Comparison of ENCODE assay signal across 8 mouse cellular contexts in the genomic region with DNA sequence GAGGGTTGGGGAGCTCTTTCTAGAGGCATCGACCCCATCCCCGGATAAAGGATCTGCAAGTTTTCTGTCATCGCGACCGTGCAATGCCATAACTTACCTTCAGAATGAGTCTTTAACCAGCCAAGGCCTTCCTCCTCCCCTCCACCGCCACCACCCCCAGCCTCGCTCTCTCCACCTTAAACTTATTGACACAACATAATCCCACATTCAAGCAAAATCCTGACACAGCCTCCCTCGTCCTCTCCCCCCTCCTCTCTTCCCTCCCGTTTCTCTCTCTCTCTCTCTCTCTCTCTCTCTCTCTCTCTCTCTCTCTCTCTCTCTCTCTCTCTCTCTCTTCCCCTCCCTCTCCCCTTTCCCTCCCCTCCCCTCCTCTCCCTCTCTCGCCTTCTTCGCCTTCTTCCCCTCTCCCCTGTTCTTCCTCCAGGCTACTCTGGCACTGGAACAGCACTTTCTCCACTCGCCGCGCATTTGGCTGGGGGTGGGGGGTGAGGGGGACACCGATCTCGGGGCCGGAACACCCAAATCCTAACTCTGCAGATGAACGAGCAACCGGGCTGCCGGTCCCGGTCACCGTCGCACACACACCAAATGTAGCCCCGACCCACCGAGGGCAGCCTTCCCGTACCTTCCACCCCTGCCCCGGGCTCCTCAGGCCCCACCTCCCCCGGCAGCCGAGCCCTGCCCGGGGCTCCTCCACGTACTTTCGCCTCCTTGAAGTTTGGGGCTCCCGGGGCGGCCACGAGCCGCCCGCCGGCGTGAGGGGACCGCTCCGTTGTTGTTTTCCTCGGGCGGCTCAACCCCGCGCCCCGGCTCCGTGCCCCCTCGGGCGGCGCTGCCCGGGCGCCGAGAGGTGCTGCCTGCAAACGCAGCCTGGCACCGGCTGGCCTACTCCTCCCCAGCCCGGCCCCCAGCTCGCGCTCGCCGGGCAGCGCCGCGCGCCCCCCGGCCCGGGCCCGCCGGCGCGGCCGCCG. TPM values are rescaled to one million over a fixed set of nuclear protein-coding genes. Genes with fewer than 3 reads are reported as not detected.
DNase-seq lines count a peak whose midpoint lies in the region; ATAC-seq and TF ChIP-seq lines count a peak whose summit lies in the region.

No protein-coding gene starts in this region.

- TF ChIP-seq RAD21 in CH12.LX (IDR thresholded peaks at IDR 0.05; ENCODE audit: low read depth, low read length): no peak

- peaks cover 24% of the 10 kb centered on the region for H3K79me2 ChIP-seq in CH12.LX (replicated peaks; ENCODE audit: control insufficient read depth, extremely low read depth, insufficient read depth, poor library complexity, severe bottlenecking)

- under 1% methylated on average over 71 of the region's 72 CpGs for WGBS in heart, embryonic 15.5 days
- WGBS in lung, adult 2 months: under 1% methylated on average over 69 of the region's 72 CpGs
- WGBS in neural tube, embryonic 14.5 days: under 1% methylated on average over 67 of the region's 72 CpGs

- no peaks in the 10 kb centered on the region for H3K27me3 ChIP-seq in CH12.LX (replicated peaks)
- no peaks in the 10 kb centered on the region for H3K27me3 ChIP-seq in heart, embryonic 15.5 days
- H3K27me3 ChIP-seq in neural tube, embryonic 14.5 days (ENCODE audit: control insufficient read depth, insufficient read depth, low read length): no peaks in the 10 kb centered on the region

- ATAC-seq in erythroid progenitor cell, adult 5-6 weeks (replicated peaks; ENCODE audit: low FRiP score, poor library complexity, severe bottlenecking): 0 out of 2 replicates have a peak, but pooled peaks have one; percentile 50
- ATAC-seq in heart, embryonic 15.5 days (replicated peaks; ENCODE audit: insufficient number of reproducible peaks, insufficient read depth, low FRiP score, low read depth): peak; percentile 75
- peak; percentile 62 for ATAC-seq in neural tube, embryonic 14.5 days (ENCODE audit: low read depth)

- no peaks in the 10 kb centered on the region for H3K9me3 ChIP-seq in CH12.LX (replicated peaks; ENCODE audit: low read length)
- H3K9me3 ChIP-seq in heart, embryonic 15.5 days (replicated peaks): no peaks in the 10 kb centered on the region
- H3K9me3 ChIP-seq in neural tube, embryonic 14.5 days (ENCODE audit: control insufficient read depth, low read length): no peaks in the 10 kb centered on the region

- TF ChIP-seq CTCF in CH12.LX (conservative IDR thresholded peaks at IDR 0.05 in 1 of 2, IDR thresholded peaks at IDR 0.05 in 1 of 2; ENCODE audit: low read depth in 2 of 2, low read length in 2 of 2): no peak
- TF ChIP-seq CTCF in bone marrow macrophage, adult 2 months (IDR thresholded peaks at IDR 0.05; ENCODE audit: low read depth, low read length): no peak
- TF ChIP-seq CTCF in lung, adult 2 months (IDR thresholded peaks at IDR 0.05; ENCODE audit: insufficient read depth, low read length): no peak

- TF ChIP-seq POLR2A in CH12.LX (IDR thresholded peaks at IDR 0.05; ENCODE audit: low read depth, low read length): no peak
- TF ChIP-seq POLR2A in bone marrow macrophage, adult 2 months (IDR thresholded peaks at IDR 0.05; ENCODE audit: borderline replicate concordance, low read depth, low read length): no peak
- no peak for TF ChIP-seq POLR2A in lung, adult 2 months (IDR thresholded peaks at IDR 0.05; ENCODE audit: borderline replicate concordance, extremely low read depth, low read depth, low read length)

- H3K9ac ChIP-seq in CH12.LX (ENCODE audit: insufficient read depth, low read depth): peak overlapping the region; percentile 83
- peak overlapping the region; percentile 82 for H3K9ac ChIP-seq in heart, embryonic 15.5 days
- peak overlapping the region; percentile 84 for H3K9ac ChIP-seq in neural tube, embryonic 14.5 days (replicated peaks; ENCODE audit: low read depth, low read length)

- H3K4me3 ChIP-seq in CH12.LX (replicated peaks in 1 of 3; ENCODE audit: low read depth in 2 of 3, low read length in 2 of 3, poor library complexity in 1 of 3): peak overlapping the region; percentile 74 to 91 (median 84)
- H3K4me3 ChIP-seq in bone marrow macrophage, adult 2 months (ENCODE audit: insufficient read depth, low read length): peak overlapping the region; percentile 95
- H3K4me3 ChIP-seq in heart, embryonic 15.5 days: peak overlapping the region; percentile 74
- H3K4me3 ChIP-seq in lung, adult 2 months (replicated peaks; ENCODE audit: extremely low read depth, low read depth, low read length): peak overlapping the region; percentile 82
- peak overlapping the region; percentile 88 for H3K4me3 ChIP-seq in neural tube, embryonic 14.5 days (ENCODE audit: low read depth, low read length)

- peak; percentile 59 for DNase-seq in CH12.LX (ENCODE audit: extremely low read depth)
- peak; percentile 69 for DNase-seq in kidney, postnatal 14 days
- DNase-seq in lung, adult 2 months: peak; percentile 76
- DNase-seq in testis, postnatal 14 days (ENCODE audit: low spot score): peak; percentile 38

- H3K4me1 ChIP-seq in CH12.LX (ENCODE audit: control insufficient read depth in 1 of 2, insufficient read depth in 2 of 2): peaks cover 7 to 19% of the 10 kb centered on the region in 2 experiments
- H3K4me1 ChIP-seq in bone marrow macrophage, adult 2 months (ENCODE audit: control insufficient read depth, insufficient read depth, low read length): peaks cover 13% of the 10 kb centered on the region
- peaks cover 11% of the 10 kb centered on the region for H3K4me1 ChIP-seq in heart, embryonic 15.5 days (replicated peaks)
- no peaks in the 10 kb centered on the region for H3K4me1 ChIP-seq in lung, adult 2 months (ENCODE audit: control insufficient read depth, insufficient read depth, low read length)
- peaks cover 8% of the 10 kb centered on the region; the same call in 1 of the 2 replicates for H3K4me1 ChIP-seq in neural tube, embryonic 14.5 days (ENCODE audit: control insufficient read depth, insufficient read depth, low read length)

- peak overlapping the region; percentile 52 for H3K4me2 ChIP-seq in CH12.LX (ENCODE audit: insufficient read depth, low read depth, poor library complexity, severe bottlenecking)
- peak overlapping the region; percentile 98 for H3K4me2 ChIP-seq in heart, embryonic 15.5 days
- peak overlapping the region; percentile 98 for H3K4me2 ChIP-seq in neural tube, embryonic 14.5 days (ENCODE audit: low read depth, low read length)

- in situ Hi-C loops in CH12.LX (cut with MboI; ENCODE audit: low pct_ligation_motif_present, low pct_unique_long_range_greater_than_20kb, low sequenced_read_pairs): loop anchor here (10.0 kb wide), 1 partner anchor 84 kb away; no protein-coding TSS in a partner anchor

- no peak for TF ChIP-seq EP300 in CH12.LX (IDR thresholded peaks at IDR 0.05; ENCODE audit: low read length)

- dilution Hi-C loops in CH12.LX (cut with MboI; ENCODE audit: extremely low pct_ligation_motif_present, extremely low pct_unique_long_range_greater_than_20kb, low sequenced_read_pairs): no loop called here

- peak overlapping the region; percentile 82; the same call in 1 of the 2 replicates for H3K27ac ChIP-seq in CH12.LX (ENCODE audit: insufficient read depth, low read depth)
- H3K27ac ChIP-seq in bone marrow macrophage, adult 2 months (ENCODE audit: insufficient read depth, low read depth, low read length): peak overlapping the region; percentile 95
- H3K27ac ChIP-seq in heart, embryonic 15.5 days: peak overlapping the region; percentile 96
- peak overlapping the region; percentile 88 for H3K27ac ChIP-seq in neural tube, embryonic 14.5 days (ENCODE audit: low read depth, low read length)

- peaks cover 2 to 22% of the 10 kb centered on the region in 2 experiments for H3K36me3 ChIP-seq in CH12.LX (replicated peaks in 1 of 2; ENCODE audit: control insufficient read depth in 1 of 2, insufficient read depth in 1 of 2, low read length in 1 of 2)
- H3K36me3 ChIP-seq in heart, embryonic 15.5 days: no peaks in the 10 kb centered on the region
- no peaks in the 10 kb centered on the region for H3K36me3 ChIP-seq in neural tube, embryonic 14.5 days (ENCODE audit: control insufficient read depth, insufficient read depth, low read length)

TF ChIP-seq in CH12.LX, 34 proteins besides CTCF, POLR2A, EP300 and RAD21 (continues in another document):
- TF ChIP-seq CHD2 (IDR thresholded peaks at IDR 0.05; ENCODE audit: low read length) (peak; percentile 35; the same call in 1 of the 2 replicates), POLR2AphosphoS2 (IDR thresholded peaks at IDR 0.05; ENCODE audit: low read depth, low read length) (no peak; the same call in 1 of the 2 replicates), RCOR1 (conservative IDR thresholded peaks at IDR 0.05; ENCODE audit: low read depth, low read length) (no peak), MYC (IDR thresholded peaks at IDR 0.05; ENCODE audit: low read depth, low read length) (no peak), MEF2A (IDR thresholded peaks at IDR 0.05; ENCODE audit: borderline replicate concordance, low read depth, low read length) (no peak), NELFE (IDR thresholded peaks at IDR 0.05; ENCODE audit: low read depth, low read length) (no peak), GABPA (IDR thresholded peaks at IDR 0.05; ENCODE audit: insufficient replicate concordance, low read depth, low read length) (no peak), MAFK (IDR thresholded peaks at IDR 0.05; ENCODE audit: insufficient replicate concordance, low read length) (no peak), BHLHE40 (IDR thresholded peaks at IDR 0.05; ENCODE audit: low read depth, low read length) (no peak), USF1 (IDR thresholded peaks at IDR 0.05; ENCODE audit: low read depth, low read length) (no peak), USF2 (conservative IDR thresholded peaks at IDR 0.05; ENCODE audit: low read depth, low read length) (no peak), MAX (IDR thresholded peaks at IDR 0.05; ENCODE audit: low read length) (no peak), SMC3 (IDR thresholded peaks at IDR 0.05; ENCODE audit: low read depth, low read length) (no peak), JUND (conservative IDR thresholded peaks at IDR 0.05; ENCODE audit: low read depth, low read length) (peak; percentile 40; the same call in 1 of the 2 replicates), ZMIZ1 (IDR thresholded peaks at IDR 0.05; ENCODE audit: low read depth, low read length) (no peak), SIN3A (IDR thresholded peaks at IDR 0.05; ENCODE audit: low read length) (no peak; the same call in 1 of the 2 replicates)

RNA-seq across cellular contexts. Expression of a gene that starts 0.9 kb away (rescaled TPM):
- total RNA-seq in CH12.LX (2012; rRNA removed): 22.1 and 26.2 TPM in 2 replicates
- 20.6 and 22.1 TPM in 2 replicates for total RNA-seq in CH12.LX (2014; rRNA removed)
- polyA plus RNA-seq in CH12.LX (2012; ENCODE audit: insufficient read length, low read depth): 20.7 and 21.6 TPM in 2 replicates
- polyA plus RNA-seq in bone marrow macrophage, adult 2 months (2012; ENCODE audit: insufficient read depth, insufficient read length, missing spikeins): 27.2 and 33.4 TPM in 2 replicates
- total RNA-seq in erythroid progenitor cell, adult 5-6 weeks (2015; ENCODE audit: low replicate concordance): 7.2 and 13.0 TPM in 2 replicates
- total RNA-seq in erythroid progenitor cell, adult 5-6 weeks (2017; ENCODE audit: low replicate concordance): 2.8 and 5.9 TPM in 2 replicates
- 32.8 and 33.4 TPM in 2 replicates for polyA plus RNA-seq in heart, embryonic 15.5 days (2015; fragmentation: Nextera tagmentation; extraction: Ambion mirVana)
- 5.3 and 6.8 TPM in 2 replicates for polyA plus RNA-seq in lung, adult 2 months (2012; rRNA removed)
- 12.4 and 17.7 TPM in 2 replicates for polyA plus RNA-seq in neural tube, embryonic 14.5 days (2014; fragmentation: Nextera tagmentation; extraction: Ambion mirVana)

Comparison
In these comparisons a context has a peak if more than half of its experiments do, and no peak if none do; other contexts are left out.
1. Peak in every context shown above with its lines: DNase-seq, ATAC-seq, H3K4me3 ChIP-seq and H3K27ac ChIP-seq.